Mouse (Mus musculus) forebrain, embryonic 10.5 days (tissue): ENCODE data around the gene Wdr24. TPM values are rescaled to one million over a fixed set of nuclear protein-coding genes. Genes with fewer than 3 reads are reported as not detected.

Experiments
- DNase-seq: peaks from one replicate; pipeline ENCODE4 v3.0.0-alpha.2; 2017; ENCODE audit warnings: low spot score; ENCODE audit errors: extremely low spot score
- H3K27ac ChIP-seq: fragments of 300-500 bp; sonication (generic); 2 replicates; pipeline ENCODE4 v1.5.1; 2016; ENCODE audit warnings: mild to moderate bottlenecking
- H3K27me3 ChIP-seq: fragments of 300-500 bp; sonication (generic); 2 replicates; pipeline ENCODE4 v1.6.1; 2016; ENCODE audit warnings: mild to moderate bottlenecking; ENCODE audit not compliant: poor library complexity, severe bottlenecking
- H3K36me3 ChIP-seq: fragments of 300-500 bp; sonication (generic); replicated peaks from 2 replicates; pipeline ENCODE4 v1.6.1; 2016; ENCODE audit warnings: mild to moderate bottlenecking, moderate library complexity
- H3K4me1 ChIP-seq: fragments of 300-500 bp; sonication (generic); 2 replicates; pipeline ENCODE4 v1.6.1; 2016
- H3K4me3 ChIP-seq: fragments of 300-500 bp; sonication (generic); 2 replicates; pipeline ENCODE4 v1.5.1; 2016; ENCODE audit warnings: mild to moderate bottlenecking, moderate library complexity
- H3K9me3 ChIP-seq: fragments of 300-500 bp; sonication (generic); 2 replicates; pipeline ENCODE4 v1.6.1; 2016; ENCODE audit warnings: mild to moderate bottlenecking, moderate library complexity
- WGBS: fragments of 180-500 bp; shearing (Covaris S2); methylation state at CpG from one replicate; pipeline ENCODE4 v1.1.7; 2016; 5-methylcytosine and 5-hydroxymethylcytosine counted together
- polyA plus RNA-seq: library from polyadenylated mRNA; unstranded; fragments of >200 nt; fragmentation: Nextera tagmentation; extraction: Ambion mirVana; gene quantifications from 2 replicates; pipeline ENCODE4 v1.2.1, GENCODE M21; 2016

The Wdr24 gene
- polyA plus RNA-seq, 1 experiment from 2014 or later, result 29.6 TPM

DNA sequence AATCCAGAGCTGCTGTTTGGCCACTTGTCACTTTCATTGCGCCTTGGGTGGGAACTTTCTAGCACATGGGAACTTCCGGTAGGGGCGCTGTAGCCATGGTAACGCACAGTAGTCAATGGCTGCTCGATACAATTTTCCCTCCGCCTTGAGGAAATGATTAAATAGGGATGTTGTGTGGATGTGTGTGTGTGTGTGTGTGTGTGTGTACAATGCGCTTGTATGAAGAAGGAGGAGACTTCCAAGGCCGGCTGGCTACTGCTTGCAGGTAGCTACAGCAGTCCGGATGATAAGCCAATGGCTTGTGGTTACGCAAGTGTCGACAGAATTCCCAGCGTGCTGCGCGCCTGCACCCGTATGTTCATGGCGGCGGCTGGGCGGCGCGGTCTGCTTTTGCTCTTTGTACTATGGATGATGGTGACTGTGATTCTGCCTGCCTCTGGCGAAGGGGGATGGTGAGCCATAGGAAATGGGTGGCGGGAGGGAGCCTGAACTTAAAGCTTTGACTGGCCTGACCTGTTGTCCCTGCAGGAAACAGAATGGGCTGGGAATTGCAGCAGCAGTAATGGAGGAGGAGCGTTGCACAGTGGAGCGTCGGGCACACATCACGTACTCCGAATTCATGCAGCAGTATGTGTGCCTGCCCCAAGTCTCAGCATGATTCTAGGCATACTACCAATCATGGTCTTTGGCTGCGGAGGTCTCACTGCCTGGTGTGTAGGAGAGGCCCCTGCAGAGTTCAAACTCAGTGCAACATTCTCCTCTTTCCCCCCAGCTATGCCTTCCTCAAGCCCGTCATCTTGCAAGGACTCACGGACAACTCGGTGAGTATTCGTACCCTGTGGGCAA, 5.5 kb downstream of the Wdr24 start, which contains the start of gene Jmjd8:
TSS of gene Jmjd8 (plus strand) at position 156 of the 846 bp plus-strand sequence.
- Histone ChIP-seq H3K27me3 (no peaks in the 10 kb centered on the region), H3K9me3 (no peaks in the 10 kb centered on the region), H3K4me1 (peaks cover 83% of the 10 kb centered on the region), H3K27ac (peak within 1 kb of the TSS; percentile 94), H3K4me3 (peak within 1 kb of the TSS; percentile 77), H3K36me3 (peaks cover 58% of the 10 kb centered on the region)
- peak; percentile 85 for DNase-seq
- 2% methylated on average over 32 of the region's 32 CpGs for WGBS

DNA sequence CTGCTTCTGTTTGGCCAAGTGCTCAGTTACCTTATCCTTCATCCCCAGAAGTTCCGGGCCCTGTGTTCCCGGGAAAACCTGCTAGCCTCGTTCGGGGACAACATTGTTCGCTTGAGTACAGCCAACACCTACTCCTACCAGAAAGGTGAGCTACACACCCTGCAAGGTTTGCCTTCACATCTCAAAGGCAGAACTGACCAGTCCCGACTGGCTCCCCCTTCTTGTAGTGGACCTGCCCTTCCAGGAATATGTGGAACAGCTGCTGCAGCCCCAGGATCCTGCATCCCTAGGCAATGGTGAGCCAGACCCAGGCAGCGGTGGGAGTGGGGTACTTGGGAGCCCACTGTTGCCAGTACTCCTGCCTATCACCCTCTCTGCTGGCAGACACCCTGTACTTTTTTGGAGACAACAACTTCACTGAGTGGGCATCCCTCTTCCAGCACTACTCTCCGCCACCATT, 6.2 kb downstream of the Wdr24 start:
- DNase-seq, result no peak

DNA sequence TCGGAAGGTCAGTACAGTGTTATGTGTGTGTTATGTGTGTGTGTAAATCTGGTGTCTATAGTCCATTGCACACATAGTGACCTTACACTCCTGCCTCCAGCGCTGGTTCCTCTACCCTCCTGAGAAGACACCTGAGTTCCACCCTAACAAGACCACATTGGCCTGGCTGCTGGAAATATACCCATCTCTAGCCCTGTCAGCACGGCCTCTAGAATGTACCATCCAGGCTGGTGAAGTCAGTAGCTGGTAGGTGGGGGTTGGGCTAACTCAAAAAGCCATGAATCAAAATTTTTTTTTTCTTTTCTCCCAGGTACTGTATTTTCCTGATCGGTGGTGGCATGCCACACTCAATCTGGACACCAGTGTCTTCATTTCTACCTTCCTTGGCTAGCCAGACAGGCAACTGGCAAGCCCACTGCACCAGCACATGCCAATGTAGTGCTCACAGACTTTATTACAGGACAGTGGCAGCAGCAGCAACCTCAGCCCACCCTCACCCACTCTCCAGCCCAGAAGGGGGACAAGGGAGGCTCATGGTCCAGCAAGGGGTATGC, 6.8 kb downstream of the Wdr24 start:
- 93% methylated on average over 4 of the region's 4 CpGs for WGBS
- H3K27me3 ChIP-seq, result no peaks in the 10 kb centered on the region
- peaks cover 83% of the 10 kb centered on the region for H3K4me1 ChIP-seq
- H3K36me3 ChIP-seq, result peaks cover 68% of the 10 kb centered on the region
- 0 out of 2 replicates have a peak overlapping the region, but pooled peaks have one; percentile 27 for H3K27ac ChIP-seq
- H3K9me3 ChIP-seq, result no peaks in the 10 kb centered on the region
- DNase-seq, result no peak
- peak overlapping the region; percentile 77 for H3K4me3 ChIP-seq

More for the DNA sequence above, 6.2 kb downstream of the Wdr24 start:
- Histone ChIP-seq H3K9me3 (no peaks in the 10 kb centered on the region), H3K36me3 (peaks cover 62% of the 10 kb centered on the region), H3K4me1 (peaks cover 83% of the 10 kb centered on the region), H3K27ac (peak overlapping the region; percentile 94), H3K27me3 (no peaks in the 10 kb centered on the region), H3K4me3 (peak overlapping the region; percentile 77)
- 44% methylated on average over 8 of the region's 8 CpGs for WGBS

DNA sequence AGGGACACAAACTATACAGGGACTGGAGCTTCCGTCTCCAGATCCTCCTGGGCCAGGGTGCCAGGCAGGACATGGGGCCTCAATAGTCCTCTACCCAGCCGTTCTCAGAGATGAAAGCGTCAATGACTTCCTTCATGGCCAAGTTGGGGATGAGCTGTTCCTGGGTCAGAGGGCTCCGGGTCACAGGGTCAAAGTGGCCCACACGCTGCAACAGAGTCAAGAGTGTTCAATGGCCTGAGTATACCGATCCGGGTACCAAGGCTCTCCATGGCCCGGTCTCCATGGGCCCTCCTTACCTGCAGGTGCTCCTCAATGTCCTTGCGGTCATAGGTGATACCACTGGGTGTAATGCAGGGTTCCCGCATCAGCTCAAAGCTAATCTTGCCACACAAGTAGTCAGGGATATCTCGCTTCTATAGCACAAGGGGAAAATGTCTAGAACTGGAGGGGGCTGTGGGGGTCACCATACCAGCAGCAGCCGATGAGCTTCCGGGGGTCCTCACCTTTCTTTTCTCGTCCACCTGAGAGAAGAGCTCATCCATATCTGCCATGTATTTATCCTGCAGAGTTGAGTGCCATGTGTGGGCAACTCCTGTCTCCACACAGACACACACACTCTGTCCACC, 7.5 kb downstream of the Wdr24 start:
- no peak for DNase-seq
- Histone ChIP-seq H3K4me3 (peak overlapping the region; percentile 77), H3K9me3 (no peaks in the 10 kb centered on the region), H3K36me3 (peaks cover 70% of the 10 kb centered on the region), H3K27me3 (no peaks in the 10 kb centered on the region), H3K27ac (0 out of 2 replicates have a peak overlapping the region, but pooled peaks have one; percentile 27), H3K4me1 (peaks cover 83% of the 10 kb centered on the region)
- WGBS, result 89% methylated on average over 14 of the region's 14 CpGs

DNA sequence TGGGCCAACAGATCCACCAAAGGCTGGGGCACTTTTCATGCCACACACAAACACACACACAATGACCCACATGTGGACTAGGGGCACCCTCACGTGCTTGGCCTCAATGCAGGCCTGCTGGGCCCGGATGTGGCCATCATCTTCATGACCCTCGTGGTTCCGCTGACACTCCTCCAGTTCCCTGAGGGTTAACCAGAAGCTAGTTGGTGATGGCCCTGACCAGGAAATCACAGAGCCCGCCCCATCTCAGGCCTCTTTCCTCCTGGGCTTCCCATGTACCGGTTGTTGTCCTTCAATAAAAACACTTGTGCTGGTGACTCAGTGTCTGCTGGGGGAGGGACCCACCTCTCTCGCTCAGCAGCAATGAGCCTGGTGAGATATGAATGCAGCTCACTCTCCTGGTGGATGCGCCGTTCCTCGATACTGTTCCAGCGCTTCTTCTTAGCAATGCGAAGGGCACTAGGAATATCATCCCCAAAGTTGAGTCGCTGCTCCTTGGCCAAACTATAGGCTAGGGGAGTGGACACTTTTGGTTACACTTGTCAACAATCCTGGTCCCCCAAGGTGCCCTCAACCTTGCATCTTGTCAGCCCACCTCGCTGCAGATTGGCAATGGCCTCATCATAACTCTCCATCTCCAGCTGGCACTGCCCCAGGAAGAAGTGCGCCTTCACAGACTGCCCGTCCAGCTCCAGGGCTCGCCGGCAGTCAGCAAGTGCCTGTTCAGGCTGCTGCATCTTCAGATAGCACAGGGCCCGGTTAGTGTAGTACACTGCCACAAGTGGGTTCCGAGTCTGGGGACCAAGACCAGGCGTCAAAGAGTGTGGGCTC, 8.2 kb downstream of the Wdr24 start:
- whole genome bisulfite sequencing, result 71% methylated on average over 21 of the region's 21 CpGs

DNA sequence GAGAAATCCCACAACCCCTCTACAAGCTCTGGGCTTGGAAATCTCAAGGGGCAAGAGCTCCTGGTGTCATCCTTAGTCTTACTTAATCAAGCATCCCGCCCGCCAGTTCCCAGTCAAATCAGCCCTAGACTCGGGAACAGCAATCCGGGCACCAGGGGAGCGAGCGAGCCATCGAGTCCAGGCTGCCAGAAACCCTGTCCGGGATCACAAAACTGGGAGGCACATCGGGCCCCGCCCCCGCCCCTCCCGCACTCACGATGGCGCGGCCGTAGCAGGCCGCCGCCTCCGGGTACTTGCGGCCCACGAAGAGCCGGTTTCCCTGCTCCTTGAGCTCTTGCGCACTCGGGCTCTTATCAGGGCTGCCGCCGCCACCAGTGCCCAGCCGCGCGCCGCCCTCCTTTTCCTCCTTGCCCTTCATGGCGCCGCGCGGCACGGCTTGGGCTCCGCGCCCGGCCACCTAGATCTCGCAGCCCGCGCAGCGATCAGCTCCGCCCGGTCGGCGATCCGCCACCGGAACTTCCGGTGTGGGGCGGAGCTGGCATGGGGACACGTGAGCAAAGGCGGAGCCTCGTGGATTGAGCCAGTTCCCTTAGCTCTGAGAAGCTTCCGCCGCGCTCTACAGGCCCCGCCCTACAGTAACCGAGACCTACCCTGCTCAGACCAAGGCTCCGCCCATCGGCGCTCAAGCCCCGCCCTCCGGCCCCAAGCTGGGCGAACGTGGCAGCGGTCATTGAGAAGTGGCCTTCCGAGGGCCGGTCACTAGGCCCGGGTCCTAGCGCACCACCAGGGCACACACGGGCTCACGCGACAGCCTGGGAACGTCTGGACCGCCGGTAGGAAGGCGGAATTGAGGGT, 9.2 kb downstream of the Wdr24 start:
- Histone ChIP-seq H3K4me1 (peaks cover 91% of the 10 kb centered on the region), H3K9me3 (no peaks in the 10 kb centered on the region), H3K27me3 (no peaks in the 10 kb centered on the region), H3K36me3 (peaks cover 60% of the 10 kb centered on the region), H3K27ac (peak overlapping the region; percentile 96), H3K4me3 (peak overlapping the region; percentile 77)
- DNase-seq, result peak; percentile 100
- WGBS, result under 1% methylated on average over 77 of the region's 77 CpGs

More for the DNA sequence above, 8.2 kb downstream of the Wdr24 start:
- Histone ChIP-seq H3K36me3 (peaks cover 67% of the 10 kb centered on the region), H3K4me1 (peaks cover 86% of the 10 kb centered on the region), H3K27ac (peak overlapping the region; percentile 96), H3K27me3 (no peaks in the 10 kb centered on the region), H3K9me3 (no peaks in the 10 kb centered on the region), H3K4me3 (peak overlapping the region; percentile 77)
- DNase-seq, result no peak

DNA sequence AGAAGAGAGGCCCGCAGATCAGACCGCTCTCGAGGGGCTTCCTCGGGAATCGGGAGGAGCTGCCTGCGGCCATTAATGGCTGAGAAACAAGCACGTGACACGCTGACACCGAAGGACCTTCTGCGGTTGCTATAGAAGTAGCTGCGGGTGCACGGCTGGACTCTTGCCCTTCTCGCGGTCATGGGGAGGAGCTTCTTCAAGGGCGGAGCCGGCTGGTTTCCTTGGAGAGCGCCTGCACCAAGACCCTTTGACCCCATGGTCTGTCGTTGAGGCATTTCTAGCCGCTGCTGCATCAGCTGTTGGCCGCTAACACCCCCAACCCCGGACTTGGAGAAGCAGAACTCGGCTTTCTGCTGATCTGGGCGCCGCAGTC, 9.8 kb downstream of the Wdr24 start, which contains the start of gene Stub1:
TSS of gene Stub1 (minus strand) at position 114 of the 373 bp plus-strand sequence.
- Histone ChIP-seq H3K27me3 (no peaks in the 10 kb centered on the region), H3K36me3 (peaks cover 60% of the 10 kb centered on the region), H3K27ac (peak within 1 kb of the TSS; percentile 96), H3K9me3 (no peaks in the 10 kb centered on the region), H3K4me3 (peak within 1 kb of the TSS; percentile 77), H3K4me1 (peaks cover 91% of the 10 kb centered on the region)
- DNase-seq, result no peak
- WGBS, result under 1% methylated on average over 24 of the region's 24 CpGs

DNA sequence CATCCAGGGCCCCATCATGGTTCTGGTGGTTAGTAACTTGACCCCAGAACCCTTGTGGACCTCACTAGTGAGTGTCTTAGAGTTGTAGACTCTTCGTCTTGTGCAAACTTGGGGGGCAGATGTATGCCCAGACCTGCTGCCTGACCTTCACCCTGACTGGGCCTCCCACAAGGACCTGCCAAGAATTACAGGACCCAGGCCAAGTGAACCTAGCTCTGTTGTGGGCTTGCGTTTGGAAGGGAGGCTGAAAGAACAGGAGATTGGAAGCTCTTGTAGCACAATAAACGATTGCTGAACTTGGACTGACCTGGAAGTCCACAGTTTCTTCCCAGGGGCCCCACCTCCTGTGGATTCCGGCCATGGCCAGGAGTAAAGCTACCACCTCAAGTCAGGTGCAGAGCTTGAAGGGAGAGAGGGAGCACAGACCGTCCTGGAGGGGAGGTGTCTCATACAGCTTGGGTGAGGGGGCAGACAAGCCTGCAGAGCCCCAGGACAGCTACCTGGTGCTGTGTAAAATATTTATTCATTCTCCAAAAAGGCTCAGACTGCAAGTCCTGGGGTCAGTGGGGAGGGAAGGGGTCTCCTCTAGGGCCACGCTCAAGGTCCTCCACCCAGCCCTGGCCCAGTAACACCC, 10.7 kb downstream of the Wdr24 start:
- peak overlapping the region; percentile 96 for H3K27ac ChIP-seq
- peaks cover 65% of the 10 kb centered on the region for H3K36me3 ChIP-seq
- peak overlapping the region; percentile 77 for H3K4me3 ChIP-seq
- WGBS, result 59% methylated on average over 6 of the region's 6 CpGs
- H3K27me3 ChIP-seq, result no peaks in the 10 kb centered on the region
- peaks cover 87% of the 10 kb centered on the region for H3K4me1 ChIP-seq
- DNase-seq, result no peak
- H3K9me3 ChIP-seq, result no peaks in the 10 kb centered on the region

DNA sequence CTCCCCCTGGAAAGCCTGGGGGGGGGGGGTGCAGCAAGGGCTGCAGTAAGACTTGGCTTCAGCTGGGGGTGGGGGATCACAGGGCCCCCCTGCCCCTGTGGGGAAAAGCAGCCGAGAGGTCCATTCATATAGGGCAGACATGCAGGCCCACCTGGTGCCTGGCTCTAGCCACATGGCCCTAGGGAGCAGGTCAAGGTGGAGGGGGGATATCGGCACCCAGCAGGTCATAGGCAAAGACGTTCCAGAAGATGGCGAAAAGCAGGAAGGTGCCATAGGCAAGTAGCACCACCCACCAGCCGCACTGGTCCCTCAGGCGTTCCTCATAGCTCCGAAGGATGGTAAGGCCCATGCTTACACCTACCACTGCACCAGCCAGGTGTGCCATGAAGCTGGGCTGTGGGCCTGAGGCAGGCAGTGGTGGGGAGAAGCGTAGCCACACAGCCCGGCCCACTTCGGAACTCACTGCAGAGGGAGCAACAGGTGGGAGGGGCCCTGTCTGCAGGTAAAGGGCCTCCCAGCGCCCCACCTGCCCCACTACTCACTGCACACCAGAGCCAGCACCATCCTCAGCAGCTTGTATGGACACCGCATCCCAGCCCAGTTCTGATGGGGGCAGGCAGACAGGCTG, 11.3 kb downstream of the Wdr24 start:
- peaks cover 85% of the 10 kb centered on the region for H3K4me1 ChIP-seq
- WGBS, result 93% methylated on average over 12 of the region's 12 CpGs
- H3K9me3 ChIP-seq, result no peaks in the 10 kb centered on the region
- H3K4me3 ChIP-seq, result peak overlapping the region; percentile 77
- DNase-seq, result no peak
- no peaks in the 10 kb centered on the region for H3K27me3 ChIP-seq
- peak overlapping the region; percentile 96 for H3K27ac ChIP-seq
- peaks cover 68% of the 10 kb centered on the region for H3K36me3 ChIP-seq

DNA sequence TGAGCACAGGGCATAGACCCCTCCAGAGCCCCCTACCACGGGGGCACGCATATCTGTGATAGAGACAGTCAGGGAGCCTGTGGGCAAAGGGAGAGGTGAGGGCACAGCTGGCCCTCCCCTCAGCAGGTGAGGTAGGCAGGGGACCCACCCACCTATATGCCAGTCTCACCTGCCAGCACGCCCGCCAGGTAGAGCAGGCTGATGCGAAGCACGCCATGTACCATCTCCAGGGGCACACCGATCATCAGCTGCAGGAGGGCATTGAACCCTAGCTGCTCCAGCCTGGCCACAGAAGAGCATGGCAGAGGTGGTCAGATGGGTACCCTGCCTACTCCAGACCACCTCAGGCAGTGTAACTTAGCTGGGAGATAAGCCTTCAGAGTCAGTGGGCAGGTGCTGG, 11.9 kb downstream of the Wdr24 start:
- Histone ChIP-seq H3K9me3 (no peaks in the 10 kb centered on the region), H3K4me1 (peaks cover 79% of the 10 kb centered on the region), H3K36me3 (peaks cover 68% of the 10 kb centered on the region), H3K4me3 (peak overlapping the region; percentile 77), H3K27ac (no peak overlapping the region), H3K27me3 (no peaks in the 10 kb centered on the region)
- WGBS, result 96% methylated on average over 7 of the region's 7 CpGs
- DNase-seq, result no peak

DNA sequence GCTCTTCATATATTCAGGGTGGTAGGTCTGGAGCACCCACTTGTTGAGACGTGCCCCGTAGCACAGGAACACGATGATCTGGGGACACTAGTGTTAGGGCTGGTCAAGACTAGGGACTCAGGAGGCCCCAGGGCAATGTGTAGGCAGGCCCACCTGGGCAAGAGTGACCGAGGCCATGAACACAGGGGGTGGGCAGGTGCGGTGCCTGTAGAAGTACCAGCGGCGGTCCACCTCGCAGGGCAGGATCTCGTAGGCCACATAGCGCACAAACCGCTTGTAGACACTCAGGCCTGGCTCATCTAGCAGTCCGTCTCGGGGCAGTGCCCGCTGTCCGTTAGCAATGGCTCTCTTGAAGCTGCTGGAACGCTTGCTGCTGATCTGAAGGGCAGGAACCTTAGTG, 12.4 kb downstream of the Wdr24 start:
- H3K9me3 ChIP-seq, result no peaks in the 10 kb centered on the region
- H3K27me3 ChIP-seq, result no peaks in the 10 kb centered on the region
- WGBS, result 94% methylated on average over 16 of the region's 16 CpGs
- peaks cover 68% of the 10 kb centered on the region for H3K36me3 ChIP-seq
- peaks cover 74% of the 10 kb centered on the region for H3K4me1 ChIP-seq
- peak overlapping the region; percentile 53; the same call in 1 of the 2 replicates for H3K4me3 ChIP-seq
- DNase-seq, result no peak
- no peak overlapping the region for H3K27ac ChIP-seq
